Mouse (Mus musculus): ENCODE measurements around the gene Slc9a9.

- TF ChIP-seq CTCF (IDR thresholded peaks at IDR 0.05; ENCODE audit: insufficient read depth, low read depth, low read length) (no peak), POLR2A (IDR thresholded peaks at IDR 0.05; ENCODE audit: insufficient read depth, low read depth, low read length) (no peak)
These were observed 995 bp downstream of the Slc9a9 start for GRCm38 (mm10) chr9:94670704-94671103.

All from olfactory bulb, adult 2 months (tissue).